ENCODE assay signal across 11 mouse cellular contexts in genomic region chr13:112067066-112067847, GRCm38 (mm10).
DNase-seq lines count a peak whose midpoint lies in the region; ATAC-seq and TF ChIP-seq lines count a peak whose summit lies in the region.
"Had no signal": no experiment of that assay in that cellular context is flagged by ENCODE, and none has a peak within 500 bp of the region (broad histone marks: within the 10 kb centered on the region; RNA-seq: fewer than 3 reads in every experiment).

No protein-coding gene starts in this region.

- no peak overlapping the region for H3K4me3 ChIP-seq in forebrain, embryonic 13.5 days
- H3K4me3 ChIP-seq in forebrain, embryonic 12.5 days (replicated peaks), result no peak overlapping the region
- H3K4me3 ChIP-seq in lung, adult 2 months (replicated peaks; ENCODE audit: extremely low read depth, low read depth, low read length), result no peak overlapping the region
- no peak overlapping the region for H3K4me3 ChIP-seq in limb, embryonic 10.5 days
- no peak overlapping the region for H3K4me3 ChIP-seq in midbrain, embryonic 10.5 days
- H3K4me3 ChIP-seq: limb, embryonic 12.5 days; neural tube, embryonic 13.5 days had no signal

- no peak overlapping the region for H3K9ac ChIP-seq in forebrain, embryonic 13.5 days
- H3K9ac ChIP-seq in forebrain, embryonic 12.5 days, result no peak overlapping the region
- H3K9ac ChIP-seq: limb, embryonic 12.5 days; neural tube, embryonic 13.5 days had no signal

- no peaks in the 10 kb centered on the region for H3K36me3 ChIP-seq in forebrain, embryonic 13.5 days (ENCODE audit: poor library complexity, severe bottlenecking)
- no peaks in the 10 kb centered on the region for H3K36me3 ChIP-seq in forebrain, embryonic 12.5 days (replicated peaks)
- no peaks in the 10 kb centered on the region for H3K36me3 ChIP-seq in limb, embryonic 10.5 days
- no peaks in the 10 kb centered on the region for H3K36me3 ChIP-seq in midbrain, embryonic 10.5 days
- H3K36me3 ChIP-seq: limb, embryonic 12.5 days; neural tube, embryonic 13.5 days had no signal

- H3K4me2 ChIP-seq in forebrain, embryonic 13.5 days, result no peak overlapping the region
- H3K4me2 ChIP-seq in forebrain, embryonic 12.5 days, result no peak overlapping the region
- H3K4me2 ChIP-seq: limb, embryonic 12.5 days; neural tube, embryonic 13.5 days had no signal

- TF ChIP-seq CTCF in lung, adult 2 months (IDR thresholded peaks at IDR 0.05; ENCODE audit: insufficient read depth, low read length), result no peak

- WGBS in forebrain, embryonic 13.5 days, result 58% methylated on average over 20 of the region's 20 CpGs
- WGBS in forebrain, embryonic 12.5 days, result 69% methylated on average over 20 of the region's 20 CpGs
- WGBS in lung, adult 2 months, result 68% methylated on average over 20 of the region's 20 CpGs
- WGBS in limb, embryonic 10.5 days, result 85% methylated on average over 20 of the region's 20 CpGs
- 90% methylated on average over 20 of the region's 20 CpGs for WGBS in midbrain, embryonic 10.5 days

- H3K4me1 ChIP-seq in forebrain, embryonic 13.5 days, result no peaks in the 10 kb centered on the region; the same call in 1 of the 2 replicates
- H3K4me1 ChIP-seq in forebrain, embryonic 12.5 days, result no peaks in the 10 kb centered on the region
- H3K4me1 ChIP-seq in lung, adult 2 months (ENCODE audit: control insufficient read depth, insufficient read depth, low read length), result no peaks in the 10 kb centered on the region; the same call in 1 of the 2 replicates
- peaks cover 34% of the 10 kb centered on the region for H3K4me1 ChIP-seq in limb, embryonic 10.5 days
- H3K4me1 ChIP-seq in midbrain, embryonic 10.5 days, result no peaks in the 10 kb centered on the region

- ATAC-seq in forebrain, embryonic 13.5 days, result 0 out of 2 replicates have a peak, but pooled peaks have one; percentile 45
- no peak for ATAC-seq in forebrain, embryonic 12.5 days (ENCODE audit: low FRiP score)

- no peak overlapping the region for H3K27ac ChIP-seq in forebrain, embryonic 13.5 days
- no peak overlapping the region for H3K27ac ChIP-seq in forebrain, embryonic 12.5 days
- peak overlapping the region; percentile 46; the same call in 1 of the 2 replicates for H3K27ac ChIP-seq in limb, embryonic 10.5 days
- H3K27ac ChIP-seq in midbrain, embryonic 10.5 days (replicated peaks), result no peak overlapping the region
- H3K27ac ChIP-seq: limb, embryonic 12.5 days; neural tube, embryonic 13.5 days had no signal

- no peak for TF ChIP-seq POLR2A in lung, adult 2 months (IDR thresholded peaks at IDR 0.05; ENCODE audit: borderline replicate concordance, extremely low read depth, low read depth, low read length)

- peak; percentile 41 to 58 for DNase-seq in lung, adult 18-20 months
- DNase-seq in lung, adult 2 months, result no peak
- DNase-seq in limb, embryonic 10.5 days (ENCODE audit: low spot score), result no peak
- no peak for DNase-seq in embryo, embryonic 9.5 days (ENCODE audit: extremely low spot score)
- DNase-seq in heart, adult 11 months, result no peak
- no peak for DNase-seq in midbrain, embryonic 10.5 days (ENCODE audit: low spot score)
- DNase-seq: heart, postnatal 36 days had no signal

- no peaks in the 10 kb centered on the region for H3K27me3 ChIP-seq in forebrain, embryonic 13.5 days
- H3K27me3 ChIP-seq in forebrain, embryonic 12.5 days, result no peaks in the 10 kb centered on the region; the same call in 1 of the 2 replicates
- no peaks in the 10 kb centered on the region for H3K27me3 ChIP-seq in limb, embryonic 10.5 days (ENCODE audit: low read depth, poor library complexity, severe bottlenecking)
- H3K27me3 ChIP-seq in midbrain, embryonic 10.5 days (ENCODE audit: low read depth, poor library complexity, severe bottlenecking), result no peaks in the 10 kb centered on the region
- H3K27me3 ChIP-seq: neural tube, embryonic 13.5 days had no signal

- H3K9me3 ChIP-seq in forebrain, embryonic 13.5 days (replicated peaks), result no peaks in the 10 kb centered on the region
- H3K9me3 ChIP-seq in forebrain, embryonic 12.5 days, result no peaks in the 10 kb centered on the region
- no peaks in the 10 kb centered on the region for H3K9me3 ChIP-seq in limb, embryonic 10.5 days (replicated peaks)
- H3K9me3 ChIP-seq in midbrain, embryonic 10.5 days (replicated peaks), result no peaks in the 10 kb centered on the region
- H3K9me3 ChIP-seq: limb, embryonic 12.5 days; neural tube, embryonic 13.5 days had no signal

Comparison
In these comparisons a context has a peak if more than half of its experiments do, and no peak if none do; other contexts are left out.
1. DNase-seq: peak in lung, adult 18-20 months (2 of 2); none in lung, adult 2 months (single experiment), limb, embryonic 10.5 days (single experiment), embryo, embryonic 9.5 days (single experiment), heart, adult 11 months (single experiment) and midbrain, embryonic 10.5 days (single experiment).